Mouse (Mus musculus) hindbrain, embryonic 14.5 days (tissue): ENCODE measurements at regions not wholly inside any gene's neighbourhood (a gene's known extent, or its start where the extent isn't known, plus 50 kb on each side); places are given as distances from the start of the nearest gene placed in this dataset.

ENCODE experiments used
- ATAC-seq: fragments of 200-750 bp; cut with Nextera tagmentation; 2 replicates; pipeline ENCODE4 v1.8.0; 2017; ENCODE audit warnings: moderate number of reproducible peaks, mild to moderate bottlenecking, moderate TSS enrichment, moderate library complexity; ENCODE audit not compliant: low FRiP score
- DNase-seq: peaks from one replicate; pipeline ENCODE4 v3.0.0-alpha.2; 2015; ENCODE audit warnings: low spot score
- H3K27ac ChIP-seq: fragments of 300-500 bp; sonication (generic); 2 replicates; pipeline ENCODE4 v1.5.1; 2014; ENCODE audit warnings: mild to moderate bottlenecking, moderate library complexity
- H3K27me3 ChIP-seq: fragments of 300-500 bp; sonication (generic); 2 replicates; pipeline ENCODE4 v1.6.1; 2014; ENCODE audit warnings: mild to moderate bottlenecking, low read length, mixed read lengths; ENCODE audit not compliant: control insufficient read depth, insufficient read depth
- H3K36me3 ChIP-seq: fragments of 300-500 bp; sonication (generic); replicated peaks from 2 replicates; pipeline ENCODE4 v1.6.1; 2014; ENCODE audit not compliant: control insufficient read depth, insufficient read depth
- H3K4me1 ChIP-seq: fragments of 300-500 bp; sonication (generic); replicated peaks from 2 replicates; pipeline ENCODE4 v1.6.1; 2014; ENCODE audit warnings: antibody characterized with exemption, low read length, mixed read lengths; ENCODE audit not compliant: control insufficient read depth, insufficient read depth
- H3K4me2 ChIP-seq: fragments of 300-500 bp; sonication (generic); replicated peaks from 2 replicates; pipeline ENCODE4 v1.6.1; 2014; ENCODE audit warnings: mild to moderate bottlenecking, moderate library complexity
- H3K4me3 ChIP-seq: fragments of 300-500 bp; sonication (generic); replicated peaks from 2 replicates; pipeline ENCODE4 v1.5.1; 2014; ENCODE audit warnings: mild to moderate bottlenecking, low read length
- H3K9ac ChIP-seq: fragments of 300-500 bp; sonication (generic); 2 replicates; pipeline ENCODE4 v1.6.1; 2014
- H3K9me3 ChIP-seq: fragments of 300-500 bp; sonication (generic); 2 replicates; pipeline ENCODE4 v1.6.1; 2016; ENCODE audit warnings: low read length; ENCODE audit not compliant: control insufficient read depth
- WGBS: fragments of 180-500 bp; shearing (Covaris S2); extraction: QIAGEN DNeasy Blood & Tissue Kit; methylation state at CpG from one replicate; pipeline ENCODE4 v1.1.7; 2014; 5-methylcytosine and 5-hydroxymethylcytosine counted together

- no peak overlapping the region for H3K4me3 ChIP-seq
- WGBS: 82% methylated on average over 4 of the region's 4 CpGs
- H3K9ac ChIP-seq: no peak overlapping the region
These were observed 706.2 kb upstream of the Cited2 start for GRCm38 (mm10) chr10:17016854-17017253.

DNA sequence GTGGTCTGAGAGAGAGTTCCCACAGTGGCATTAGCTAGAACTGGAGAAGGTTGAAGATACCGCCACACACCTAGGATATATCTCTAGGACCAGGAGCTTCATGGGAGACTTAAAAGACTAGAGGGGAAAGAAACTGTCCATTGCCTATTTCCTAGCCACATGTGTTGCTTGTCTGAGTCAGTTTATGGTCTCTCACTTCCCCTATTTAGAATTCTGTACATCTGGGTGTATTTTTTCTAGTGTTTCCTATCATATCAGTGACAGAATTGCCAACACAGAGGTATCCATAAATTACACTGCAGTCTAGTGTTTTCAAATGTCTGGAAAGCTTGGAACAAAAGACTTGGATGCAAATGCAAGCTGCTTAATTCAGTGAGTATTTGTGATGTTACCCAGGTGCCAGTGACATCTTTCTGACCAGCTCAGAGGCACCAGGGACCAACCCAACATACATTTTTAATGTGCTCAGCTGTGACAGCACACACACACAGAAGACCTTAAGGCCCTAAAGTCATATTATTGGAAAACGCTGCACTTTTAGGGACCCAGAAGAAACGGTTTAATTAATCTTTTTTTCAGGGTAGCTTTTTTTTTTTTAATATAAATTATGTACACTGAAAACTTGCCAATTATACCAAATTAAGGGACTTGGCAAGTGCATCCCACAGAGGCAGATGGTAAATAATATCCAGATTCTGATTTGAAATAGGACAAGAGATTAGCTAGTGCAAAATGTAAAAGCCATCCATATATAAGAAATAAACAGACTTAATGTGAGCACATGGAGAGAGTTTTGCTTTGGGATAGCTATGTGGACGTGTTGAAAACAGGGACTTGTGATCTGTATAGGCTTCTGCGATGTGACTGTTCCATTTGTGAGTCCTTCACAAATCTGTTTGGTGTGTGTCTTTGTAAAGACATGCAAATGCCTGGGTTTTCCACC, 700.5 kb upstream of the Cited2 start:
- Histone ChIP-seq H3K4me3 (no peak overlapping the region), H3K27ac (peak overlapping the region; percentile 45; the same call in 1 of the 2 replicates), H3K9me3 (no peaks in the 10 kb centered on the region), H3K36me3 (no peaks in the 10 kb centered on the region), H3K9ac (no peak overlapping the region), H3K4me1 (peaks cover 4% of the 10 kb centered on the region; the same call in 1 of the 2 replicates), H3K4me2 (no peak overlapping the region), H3K27me3 (no peaks in the 10 kb centered on the region)
- ATAC-seq (peak; percentile 76), DNase-seq (no peak)
- 51% methylated on average over 5 of the region's 5 CpGs for WGBS

More at GRCm38 (mm10) chr10:17016854-17017253, 706.2 kb upstream of the Cited2 start:
- Histone ChIP-seq H3K4me1 (no peaks in the 10 kb centered on the region), H3K9me3 (no peaks in the 10 kb centered on the region), H3K4me2 (no peak overlapping the region), H3K27me3 (no peaks in the 10 kb centered on the region), H3K36me3 (no peaks in the 10 kb centered on the region), H3K27ac (no peak overlapping the region)
- no peak for DNase-seq
- no peak for ATAC-seq

GRCm38 (mm10) chr10:17023571-17024293, 699.3 kb upstream of the Cited2 start:
- Histone ChIP-seq H3K4me2 (no peak overlapping the region; the same call in 1 of the 2 replicates), H3K4me3 (no peak overlapping the region), H3K9me3 (no peaks in the 10 kb centered on the region), H3K27ac (no peak overlapping the region), H3K9ac (no peak overlapping the region), H3K36me3 (no peaks in the 10 kb centered on the region), H3K4me1 (peaks cover 4% of the 10 kb centered on the region; the same call in 1 of the 2 replicates), H3K27me3 (no peaks in the 10 kb centered on the region)
- 46% methylated on average over 13 of the region's 13 CpGs for WGBS
- peak; percentile 66; the same call in 1 of the 2 replicates for ATAC-seq
- DNase-seq: peak; percentile 42

DNA sequence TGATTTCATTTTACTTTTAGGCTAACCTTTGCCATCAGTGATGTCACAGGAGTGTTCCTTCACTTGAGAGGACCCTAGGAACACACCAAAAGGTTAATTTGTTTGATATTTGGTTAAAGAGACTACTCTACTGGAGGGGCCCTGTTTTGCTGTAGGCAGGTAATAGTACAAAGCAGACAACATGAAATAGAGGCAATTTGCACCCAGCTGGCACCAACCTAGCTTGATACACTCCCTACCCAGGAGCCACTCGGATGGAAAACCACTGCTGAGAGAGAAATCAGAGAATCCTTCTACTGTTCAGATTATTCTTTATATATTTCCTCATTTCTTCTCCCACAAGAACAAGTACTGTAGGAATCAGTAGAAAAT, 698.7 kb upstream of the Cited2 start:
- no peak for DNase-seq
- 0 out of 2 replicates have a peak, but pooled peaks have one; percentile 27 for ATAC-seq
- no peaks in the 10 kb centered on the region for H3K9me3 ChIP-seq
- no peak overlapping the region; the same call in 1 of the 2 replicates for H3K4me2 ChIP-seq
- H3K27me3 ChIP-seq: no peaks in the 10 kb centered on the region
- no peaks in the 10 kb centered on the region for H3K36me3 ChIP-seq
- 50% methylated on average over 1 of the region's 1 CpGs for WGBS
- H3K9ac ChIP-seq: no peak overlapping the region
- no peak overlapping the region for H3K4me3 ChIP-seq
- H3K27ac ChIP-seq: no peak overlapping the region
- H3K4me1 ChIP-seq: peaks cover 4% of the 10 kb centered on the region; the same call in 1 of the 2 replicates

GRCm38 (mm10) chr10:17034892-17035775, 687.9 kb upstream of the Cited2 start:
- WGBS: 82% methylated on average over 2 of the region's 2 CpGs
- no peak overlapping the region for H3K4me2 ChIP-seq
- H3K27me3 ChIP-seq: no peaks in the 10 kb centered on the region
- DNase-seq (no peak), ATAC-seq (no peak)
- no peak overlapping the region for H3K4me3 ChIP-seq
- H3K9me3 ChIP-seq: no peaks in the 10 kb centered on the region
- no peak overlapping the region for H3K27ac ChIP-seq
- no peaks in the 10 kb centered on the region for H3K36me3 ChIP-seq
- no peaks in the 10 kb centered on the region for H3K4me1 ChIP-seq
- H3K9ac ChIP-seq: no peak overlapping the region

DNA sequence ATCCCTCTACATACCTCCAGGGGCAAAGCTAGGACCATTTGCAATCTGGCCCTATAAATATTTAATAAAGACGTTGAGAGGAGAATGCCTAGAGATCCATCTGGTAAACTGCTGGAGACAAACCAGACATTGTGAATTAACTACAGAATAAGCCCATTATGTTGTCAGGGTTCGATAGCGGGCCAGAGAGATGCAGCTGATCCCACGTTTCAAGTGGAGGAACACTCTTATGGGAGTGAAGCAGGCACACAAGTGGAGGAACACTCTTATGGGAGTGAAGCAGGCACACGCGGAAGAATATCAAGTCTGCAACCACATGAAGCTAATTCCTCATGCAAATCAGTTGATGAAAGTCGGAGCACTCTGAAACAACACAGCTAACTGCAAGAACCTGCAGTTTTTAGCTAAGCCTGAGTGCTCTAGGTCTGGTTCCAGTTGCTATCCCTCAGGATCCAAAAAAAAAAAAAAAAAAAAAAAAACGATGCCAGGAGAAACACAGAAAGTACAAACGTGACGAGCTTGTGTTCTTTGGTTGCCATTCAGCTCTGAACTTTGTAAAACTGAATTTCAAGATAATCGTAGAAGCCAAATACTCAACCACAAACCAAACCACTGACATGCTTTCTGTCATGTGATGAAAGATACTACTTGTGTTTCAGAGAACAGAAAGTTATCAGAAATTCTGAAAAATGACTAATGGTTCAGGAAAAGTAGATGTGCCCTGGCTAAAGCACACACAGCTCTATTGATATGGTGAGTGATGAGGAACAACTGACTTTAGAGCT, 684.6 kb upstream of the Cited2 start:
- H3K4me3 ChIP-seq: no peak overlapping the region
- H3K4me1 ChIP-seq: no peaks in the 10 kb centered on the region
- WGBS: 62% methylated on average over 11 of the region's 11 CpGs
- no peaks in the 10 kb centered on the region for H3K27me3 ChIP-seq
- no peaks in the 10 kb centered on the region for H3K9me3 ChIP-seq
- no peak overlapping the region for H3K27ac ChIP-seq
- DNase-seq (no peak), ATAC-seq (no peak)
- no peak overlapping the region for H3K9ac ChIP-seq
- no peak overlapping the region for H3K4me2 ChIP-seq
- H3K36me3 ChIP-seq: no peaks in the 10 kb centered on the region

GRCm38 (mm10) chr10:17042090-17042489, 680.9 kb upstream of the Cited2 start:
- no peak for ATAC-seq
- Histone ChIP-seq H3K4me3 (no peak overlapping the region), H3K9ac (no peak overlapping the region), H3K27ac (no peak overlapping the region), H3K9me3 (no peaks in the 10 kb centered on the region), H3K36me3 (no peaks in the 10 kb centered on the region), H3K27me3 (no peaks in the 10 kb centered on the region), H3K4me2 (no peak overlapping the region), H3K4me1 (no peaks in the 10 kb centered on the region)
- no peak for DNase-seq
- 86% methylated on average over 1 of the region's 1 CpGs for WGBS

- no peak overlapping the region for H3K4me2 ChIP-seq
- H3K9ac ChIP-seq: no peak overlapping the region
- DNase-seq: no peak
- H3K27ac ChIP-seq: no peak overlapping the region
- no peaks in the 10 kb centered on the region for H3K9me3 ChIP-seq
- WGBS: 88% methylated on average over 3 of the region's 3 CpGs
- no peaks in the 10 kb centered on the region for H3K27me3 ChIP-seq
- H3K4me3 ChIP-seq: no peak overlapping the region
- ATAC-seq: no peak
- H3K4me1 ChIP-seq: no peaks in the 10 kb centered on the region
- no peaks in the 10 kb centered on the region for H3K36me3 ChIP-seq
These were observed 680.0 kb upstream of the Cited2 start for GRCm38 (mm10) chr10:17042973-17043372.
